Mouse (Mus musculus) sigmoid colon, adult 10 weeks (tissue): ENCODE data around the gene Chil6. TPM values are rescaled to one million over a fixed set of nuclear protein-coding genes. Genes with fewer than 3 reads are reported as not detected.

ENCODE experiments used
- polyA plus RNA-seq: library from polyadenylated mRNA; stranded (reverse); fragments of 350-450 nt; fragmentation: Illumina TruSeq; extraction: RNeasy Lipid Tissue Mini Kit (QIAGEN cat#74804); gene quantifications from one replicate; pipeline ENCODE4 v1.2.3, GENCODE M21; 2014; ENCODE audit warnings: low read depth, low replicate concordance

The Chil6 gene
- 1.5 TPM for polyA plus RNA-seq

DNA sequence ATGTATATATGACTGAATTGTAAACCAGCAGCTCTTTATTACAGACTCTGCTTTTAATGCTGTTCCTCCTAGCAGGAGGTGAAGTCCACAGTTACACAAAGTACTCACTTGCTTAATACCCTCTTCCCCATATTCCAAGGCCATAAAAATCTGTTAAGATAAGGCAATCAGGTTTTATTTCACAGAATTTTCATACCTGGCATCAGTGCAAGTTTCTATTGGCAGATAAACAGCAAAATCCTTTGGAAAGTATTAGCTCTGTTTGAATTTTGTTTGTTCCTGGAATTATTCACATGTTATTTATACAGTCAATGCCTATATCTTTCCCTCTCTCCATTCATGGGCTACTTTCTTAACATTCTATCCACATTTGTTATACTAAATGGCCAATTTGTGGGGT is at the start of gene Chil6:
TSS of gene Chil6 (minus strand) at position 101 of the 400 bp plus-strand sequence.

Other genes with a start within 250 kb of the Chil6 start
- gene Chil3, start 238.6 kb downstream of the Chil6 start, polyA plus RNA-seq, result 1.0 TPM
- gene Chil4, start 186.7 kb downstream of the Chil6 start, polyA plus RNA-seq, result not detected
- 121 TPM for gene Dennd2d, start 76.2 kb upstream of the Chil6 start, polyA plus RNA-seq
- gene Dram2, start 141.6 kb upstream of the Chil6 start, polyA plus RNA-seq, result 824 TPM
- gene Cept1, start 141.6 kb upstream of the Chil6 start, polyA plus RNA-seq, result 460 TPM